Mouse (Mus musculus) olfactory bulb, adult 2 months (tissue): Measurements from ENCODE around the gene Zc3h18. TPM values are rescaled to one million over a fixed set of nuclear protein-coding genes. Genes with fewer than 3 reads are reported as not detected.
A peak's percentile ranks its signal among the peaks of the same experiment; 100 is the strongest.

Experiments
- H3K27ac ChIP-seq: fragments of 200-500 bp; 2 replicates; pipeline ENCODE4 v1.5.1; 2012; ENCODE audit warnings: low read depth, low read length; ENCODE audit not compliant: insufficient read depth
- H3K4me1 ChIP-seq: fragments of 200-500 bp; 2 replicates; pipeline ENCODE4 v1.6.1; 2012; ENCODE audit warnings: low read length; ENCODE audit not compliant: control insufficient read depth, insufficient read depth
- H3K4me3 ChIP-seq: fragments of 200-500 bp; 2 replicates; pipeline ENCODE4 v1.5.1; 2012; ENCODE audit warnings: mild to moderate bottlenecking, low read depth, low read length, moderate library complexity; ENCODE audit not compliant: insufficient read depth
- CTCF ChIP-seq: fragments of 200-500 bp; IDR thresholded peaks from 2 replicates; pipeline ENCODE4 v1.5.1; 2012; ENCODE audit warnings: low read depth, mild to moderate bottlenecking, low read length, moderate library complexity; ENCODE audit not compliant: insufficient read depth
- POLR2A ChIP-seq: fragments of 200-500 bp; IDR thresholded peaks from 2 replicates; pipeline ENCODE4 v1.6.1; 2012; ENCODE audit warnings: mild to moderate bottlenecking, low read depth, low read length, moderate library complexity; ENCODE audit not compliant: insufficient read depth
- WGBS: fragments of 180-500 bp; shearing (Covaris S2); methylation state at CpG from one replicate; pipeline ENCODE4 v1.1.7; 2018; 5-methylcytosine and 5-hydroxymethylcytosine counted together
- polyA plus RNA-seq: library from polyadenylated mRNA; stranded (reverse); fragments of >200 nt; gene quantifications from 2 replicates; pipeline ENCODE4 v1.2.4, GENCODE M21; 2012; ENCODE audit warnings: low replicate concordance; ENCODE audit not compliant: missing spikeins, insufficient read depth, insufficient read length

Zc3h18 gene
- polyA plus RNA-seq, 1 experiment: not detected

DNA sequence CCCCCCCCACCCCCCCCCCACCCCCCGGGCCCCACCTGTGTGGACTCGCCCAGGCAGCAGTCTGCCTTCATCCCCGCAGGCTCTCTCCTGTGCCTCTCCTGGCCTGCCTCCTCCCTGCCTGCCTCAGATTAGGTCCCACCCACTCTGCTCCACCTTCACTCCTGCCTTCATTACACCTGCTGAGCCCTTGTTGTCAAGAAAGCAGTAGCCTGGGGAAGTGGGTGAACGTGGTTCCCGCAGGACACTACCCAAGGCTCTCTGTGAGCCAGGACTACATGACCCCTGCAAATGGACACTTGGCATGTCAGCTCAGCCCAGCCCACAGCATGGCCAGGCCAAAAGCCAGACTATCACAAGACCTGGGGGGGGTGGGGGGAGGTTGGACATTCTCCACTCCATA, 32.2 kb upstream of the Zc3h18 start:
- WGBS: 8% methylated on average over 3 of the region's 5 CpGs
- TF ChIP-seq CTCF (no peak), POLR2A (no peak)
- Histone ChIP-seq H3K4me3 (peak overlapping the region; percentile 15), H3K27ac (peak overlapping the region; percentile 58), H3K4me1 (peaks cover 41% of the 10 kb centered on the region)

DNA sequence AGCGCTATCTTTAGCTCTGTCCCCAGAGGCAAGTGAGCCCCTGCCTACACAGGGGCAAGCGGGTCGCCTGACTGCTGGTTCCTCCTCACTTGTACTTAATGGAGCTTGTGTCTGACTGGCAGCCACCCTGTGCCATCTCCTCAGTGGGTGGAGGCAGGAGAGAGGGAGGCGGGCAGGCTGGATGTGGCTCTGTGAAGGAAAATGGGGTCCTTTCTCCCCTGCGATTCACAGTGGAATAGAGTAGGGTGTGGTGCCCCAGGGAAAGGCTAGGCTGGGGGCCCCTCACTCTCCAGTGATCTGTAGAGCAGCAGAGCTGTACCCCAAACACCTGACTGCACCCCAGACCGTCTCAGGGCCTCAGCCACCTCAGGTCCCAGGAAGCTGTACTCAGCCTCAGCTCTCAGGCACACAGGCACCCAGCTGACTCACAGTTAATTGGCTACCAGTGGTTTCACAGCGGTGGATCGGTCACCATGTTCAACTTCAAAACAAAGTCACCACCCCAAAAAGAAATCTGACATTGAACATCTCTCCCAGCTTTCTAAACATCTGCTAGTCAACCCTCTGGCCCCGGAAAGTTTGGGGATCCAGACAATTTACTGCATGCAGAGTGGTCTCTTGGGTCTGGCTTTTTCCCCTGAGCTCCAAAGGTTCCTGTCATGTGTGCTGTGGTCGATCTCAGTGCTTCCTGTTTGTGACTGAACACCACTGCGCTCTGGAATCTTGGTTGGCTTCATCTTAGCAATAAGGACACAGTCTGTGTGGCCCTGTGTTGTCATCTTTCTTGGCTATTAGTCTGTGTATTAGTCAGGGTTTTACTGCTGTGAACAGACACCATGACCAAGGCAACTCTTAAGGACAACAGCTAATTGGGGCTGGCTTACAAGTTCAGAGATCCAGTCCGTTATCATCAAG, 31.0 kb upstream of the Zc3h18 start:
- TF ChIP-seq CTCF: no peak
- 43% methylated on average over 12 of the region's 12 CpGs for WGBS
- Histone ChIP-seq H3K4me3 (no peak overlapping the region), H3K4me1 (peaks cover 41% of the 10 kb centered on the region), H3K27ac (peak overlapping the region; percentile 37)

DNA sequence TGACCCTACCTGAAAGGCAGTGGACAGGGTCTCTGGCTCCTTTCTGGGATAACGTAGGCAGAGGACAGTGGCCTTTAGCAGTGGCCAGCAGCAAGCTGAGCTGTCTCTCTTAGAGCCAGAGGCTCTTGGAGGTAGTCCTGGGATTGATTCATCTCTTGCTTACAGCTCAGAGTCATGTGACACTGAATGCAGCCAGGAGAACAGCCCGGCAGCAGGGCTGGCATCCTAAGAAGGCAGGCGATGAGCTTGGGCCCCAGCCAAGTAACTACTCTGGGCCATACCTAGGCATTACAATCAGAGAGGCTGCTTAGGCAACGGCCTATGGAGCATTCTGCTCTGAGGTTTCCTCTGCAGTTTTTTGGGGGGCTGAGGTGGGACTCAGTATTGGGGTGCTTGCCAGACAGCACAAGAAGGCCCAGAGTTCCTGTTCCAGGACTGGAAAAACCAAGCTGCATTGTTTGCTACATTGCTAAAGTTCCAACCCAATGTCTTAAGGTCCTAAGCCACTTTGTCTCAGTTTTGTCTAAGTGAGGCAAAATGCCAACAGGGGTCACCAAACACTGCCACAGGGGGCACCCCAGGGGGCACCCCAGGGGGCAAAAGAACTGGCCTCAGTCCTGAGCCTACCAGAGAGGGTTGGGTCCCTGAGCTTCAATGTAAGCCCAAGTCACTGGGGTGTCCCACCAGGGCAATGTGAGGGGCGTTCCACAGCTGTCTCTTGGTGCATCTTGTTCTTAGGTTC, 28.4 kb upstream of the Zc3h18 start:
- no peak overlapping the region for H3K27ac ChIP-seq
- WGBS: 41% methylated on average over 5 of the region's 5 CpGs
- TF ChIP-seq POLR2A (no peak), CTCF (no peak)
- no peak overlapping the region for H3K4me3 ChIP-seq
- H3K4me1 ChIP-seq: peaks cover 38% of the 10 kb centered on the region

- Histone ChIP-seq H3K4me1 (peaks cover 29% of the 10 kb centered on the region), H3K4me3 (no peak overlapping the region), H3K27ac (no peak overlapping the region)
- TF ChIP-seq CTCF (no peak), POLR2A (no peak)
- WGBS: 75% methylated on average over 15 of the region's 15 CpGs
Measured at GRCm38 (mm10) chr8:122349357-122350297, 26.8 kb upstream of the Zc3h18 start.

DNA sequence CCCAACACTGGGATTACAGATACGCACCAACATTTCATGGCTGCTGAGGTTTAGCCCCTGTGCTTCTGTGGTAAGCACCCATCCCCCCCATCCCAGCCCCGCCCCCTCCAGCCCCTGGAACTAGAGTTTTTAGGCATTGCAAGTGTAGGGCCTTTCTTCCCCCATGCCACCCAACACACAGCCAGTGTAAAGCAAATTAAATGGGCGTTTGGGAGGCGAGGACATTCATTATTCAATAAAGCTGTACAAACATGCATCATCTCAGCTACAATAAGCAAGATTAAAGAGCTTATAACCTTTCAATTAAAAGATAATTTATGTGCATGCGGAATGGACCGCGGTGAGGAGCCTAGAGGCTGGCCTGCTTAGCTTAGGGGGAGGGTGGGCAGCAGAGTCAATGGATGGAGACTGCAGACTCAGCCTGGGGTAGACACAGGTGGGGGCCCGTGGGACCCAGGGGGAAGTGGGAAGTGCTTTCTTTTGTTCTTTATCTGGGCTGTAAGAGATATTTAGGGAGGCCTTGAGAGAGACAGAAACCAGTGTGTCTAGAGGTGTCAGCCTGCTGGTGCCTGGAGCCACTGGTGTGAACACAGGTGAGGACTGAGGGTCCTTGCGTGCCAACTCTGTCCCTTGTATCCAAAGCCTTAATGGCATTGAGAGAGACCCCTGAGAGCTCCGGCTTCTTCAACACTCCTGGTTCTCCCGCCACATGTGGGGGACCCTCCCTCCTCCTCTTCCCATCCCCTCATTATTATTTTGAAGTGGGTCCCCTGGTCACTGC, 25.9 kb upstream of the Zc3h18 start:
- TF ChIP-seq CTCF (no peak), POLR2A (no peak)
- Histone ChIP-seq H3K4me1 (peaks cover 28% of the 10 kb centered on the region), H3K27ac (no peak overlapping the region), H3K4me3 (no peak overlapping the region)
- WGBS: 43% methylated on average over 11 of the region's 11 CpGs

GRCm38 (mm10) chr8:122354157-122354556, 22.3 kb upstream of the Zc3h18 start:
- 77% methylated on average over 8 of the region's 8 CpGs for WGBS
- H3K4me1 ChIP-seq: peaks cover 47% of the 10 kb centered on the region
- H3K27ac ChIP-seq: no peak overlapping the region
- no peak overlapping the region for H3K4me3 ChIP-seq
- TF ChIP-seq CTCF (no peak), POLR2A (no peak)

DNA sequence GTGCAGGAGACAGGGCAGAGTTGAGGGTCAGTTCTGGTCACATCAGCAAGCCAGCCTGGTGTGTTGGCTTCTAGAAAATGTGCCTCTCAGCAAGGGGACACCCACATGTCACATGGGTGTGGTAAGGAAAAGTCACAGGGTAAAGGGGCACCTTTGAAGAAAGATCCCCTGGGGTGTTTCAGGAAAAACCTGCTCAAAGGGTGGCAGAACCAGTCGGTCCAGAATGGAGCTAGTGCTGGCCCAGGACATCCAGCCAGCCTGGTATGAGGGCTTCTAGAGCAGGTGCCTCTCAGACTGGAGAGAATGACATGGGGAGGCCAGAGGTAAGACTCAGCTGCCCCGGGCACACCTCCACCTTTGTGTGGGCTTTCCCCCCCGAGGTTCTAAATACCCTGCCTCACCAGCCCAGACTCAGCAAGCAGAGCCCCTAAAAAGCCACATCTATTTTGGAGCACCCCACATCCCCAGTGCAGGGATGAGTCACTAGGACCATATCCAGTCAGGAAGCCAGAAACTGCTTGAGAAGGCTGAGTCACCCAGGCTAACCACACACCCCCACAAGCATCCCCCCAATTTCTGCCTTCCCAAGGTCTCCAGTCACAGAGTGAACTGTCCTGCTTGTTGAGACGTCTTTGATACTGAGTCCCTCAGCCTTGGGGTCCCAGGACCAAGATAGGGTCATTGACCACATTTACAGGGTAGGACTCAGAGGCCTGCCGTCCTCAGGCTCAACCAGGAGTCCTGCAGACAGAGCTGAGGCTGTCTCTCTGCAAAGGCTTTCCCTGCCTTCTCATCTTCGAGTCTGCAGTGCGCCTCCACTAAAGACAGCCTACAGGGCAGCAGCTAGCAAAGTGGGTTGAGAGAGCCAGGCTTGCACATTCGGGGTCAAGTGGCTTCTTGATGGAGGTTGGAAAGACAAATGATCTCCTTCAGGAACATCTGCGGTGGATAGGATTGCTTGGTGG, 20.5 kb upstream of the Zc3h18 start:
- TF ChIP-seq POLR2A: no peak
- no peak for TF ChIP-seq CTCF
- Histone ChIP-seq H3K4me1 (peaks cover 58% of the 10 kb centered on the region), H3K4me3 (no peak overlapping the region), H3K27ac (peak overlapping the region; percentile 96)
- 35% methylated on average over 9 of the region's 9 CpGs for WGBS
